Mouse (Mus musculus): ENCODE measurements around the gene Usp19. TPM values are rescaled to one million over a fixed set of nuclear protein-coding genes. Genes with fewer than 3 reads are reported as not detected.

The Usp19 gene
- total and polyA plus RNA-seq, 3 experiments: 44.7 to 197 (median 87.7) TPM

- Histone ChIP-seq H3K4me1 (ENCODE audit: insufficient read depth, low read depth, low read length) (peaks cover 21% of the 10 kb centered on the region), H3K4me3 (ENCODE audit: low read depth, low read length) (no peak overlapping the region), H3K9me3 (replicated peaks) (no peaks in the 10 kb centered on the region), H3K36me3 (replicated peaks) (no peaks in the 10 kb centered on the region), H3K27me3 (ENCODE audit: insufficient read depth, low read length) (peaks cover 83% of the 10 kb centered on the region)
- no peak for ATAC-seq (ENCODE audit: extremely low read depth, insufficient number of reproducible peaks, low FRiP score, poor library complexity, severe bottlenecking)
- no peak for TF ChIP-seq GATA2 (IDR thresholded peaks at IDR 0.05; ENCODE audit: borderline replicate concordance, low read depth, low read length)
- TF ChIP-seq CTCF (IDR thresholded peaks at IDR 0.05; ENCODE audit: low read depth, low read length): no peak
- TF ChIP-seq TAL1 (conservative IDR thresholded peaks at IDR 0.05; ENCODE audit: low read depth, low read length): no peak
- no peak for TF ChIP-seq GATA1 (IDR thresholded peaks at IDR 0.05; ENCODE audit: borderline replicate concordance, low read length)
- TF ChIP-seq POLR2AphosphoS5 (IDR thresholded peaks at IDR 0.05; ENCODE audit: insufficient replicate concordance, low read depth, low read length): no peak
- DNase-seq (ENCODE audit: low spot score): no peak
These were observed 6.4 kb upstream of the Usp19 start for GRCm38 (mm10) chr9:108484021-108484420.

- H3K4me3 ChIP-seq (ENCODE audit: low read depth, low read length): no peak overlapping the region
- H3K4me1 ChIP-seq (ENCODE audit: insufficient read depth, low read depth, low read length): peaks cover 25% of the 10 kb centered on the region
- H3K27me3 ChIP-seq (ENCODE audit: insufficient read depth, low read length): peaks cover 70% of the 10 kb centered on the region
- no peaks in the 10 kb centered on the region for H3K9me3 ChIP-seq (replicated peaks)
- no peak for TF ChIP-seq CTCF (IDR thresholded peaks at IDR 0.05; ENCODE audit: low read depth, low read length)
- no peak for TF ChIP-seq GATA1 (IDR thresholded peaks at IDR 0.05; ENCODE audit: borderline replicate concordance, low read length)
- no peak for TF ChIP-seq TAL1 (conservative IDR thresholded peaks at IDR 0.05; ENCODE audit: low read depth, low read length)
- no peak for TF ChIP-seq GATA2 (IDR thresholded peaks at IDR 0.05; ENCODE audit: borderline replicate concordance, low read depth, low read length)
- DNase-seq (ENCODE audit: low spot score): no peak
- ATAC-seq (ENCODE audit: extremely low read depth, insufficient number of reproducible peaks, low FRiP score, poor library complexity, severe bottlenecking): no peak
- no peaks in the 10 kb centered on the region for H3K36me3 ChIP-seq (replicated peaks)
These were observed 5.0 kb upstream of the Usp19 start for GRCm38 (mm10) chr9:108485301-108485875.

GRCm38 (mm10) chr9:108486973-108487530 is 3.4 kb upstream of the Usp19 start:
- TF ChIP-seq GATA1 (IDR thresholded peaks at IDR 0.05; ENCODE audit: borderline replicate concordance, low read length) (no peak), POLR2AphosphoS5 (IDR thresholded peaks at IDR 0.05; ENCODE audit: insufficient replicate concordance, low read depth, low read length) (no peak), CTCF (IDR thresholded peaks at IDR 0.05; ENCODE audit: low read depth, low read length) (no peak), GATA2 (IDR thresholded peaks at IDR 0.05; ENCODE audit: borderline replicate concordance, low read depth, low read length) (no peak), TAL1 (conservative IDR thresholded peaks at IDR 0.05; ENCODE audit: low read depth, low read length) (no peak)

GRCm38 (mm10) chr9:108488403-108488802 is 2.0 kb upstream of the Usp19 start:
- Histone ChIP-seq H3K36me3 (replicated peaks) (peaks cover 16% of the 10 kb centered on the region), H3K4me3 (ENCODE audit: low read depth, low read length) (no peak overlapping the region), H3K4me1 (ENCODE audit: insufficient read depth, low read depth, low read length) (peaks cover 39% of the 10 kb centered on the region), H3K27me3 (ENCODE audit: insufficient read depth, low read length) (peaks cover 44% of the 10 kb centered on the region), H3K9me3 (replicated peaks) (no peaks in the 10 kb centered on the region)
- ATAC-seq (ENCODE audit: extremely low read depth, insufficient number of reproducible peaks, low FRiP score, poor library complexity, severe bottlenecking) (no peak), DNase-seq (ENCODE audit: low spot score) (no peak)
- TF ChIP-seq GATA1 (IDR thresholded peaks at IDR 0.05; ENCODE audit: borderline replicate concordance, low read length) (no peak), CTCF (IDR thresholded peaks at IDR 0.05; ENCODE audit: low read depth, low read length) (no peak), TAL1 (conservative IDR thresholded peaks at IDR 0.05; ENCODE audit: low read depth, low read length) (no peak), GATA2 (IDR thresholded peaks at IDR 0.05; ENCODE audit: borderline replicate concordance, low read depth, low read length) (no peak), POLR2AphosphoS5 (IDR thresholded peaks at IDR 0.05; ENCODE audit: insufficient replicate concordance, low read depth, low read length) (no peak)

More at GRCm38 (mm10) chr9:108486973-108487530, 3.4 kb upstream of the Usp19 start:
- H3K4me3 ChIP-seq (ENCODE audit: low read depth, low read length): no peak overlapping the region
- H3K9me3 ChIP-seq (replicated peaks): no peaks in the 10 kb centered on the region
- ATAC-seq (ENCODE audit: extremely low read depth, insufficient number of reproducible peaks, low FRiP score, poor library complexity, severe bottlenecking) (no peak), DNase-seq (ENCODE audit: low spot score) (no peak)
- H3K27me3 ChIP-seq (ENCODE audit: insufficient read depth, low read length): peaks cover 57% of the 10 kb centered on the region
- H3K4me1 ChIP-seq (ENCODE audit: insufficient read depth, low read depth, low read length): peaks cover 28% of the 10 kb centered on the region
- peaks cover 3% of the 10 kb centered on the region for H3K36me3 ChIP-seq (replicated peaks)

GRCm38 (mm10) chr9:108489215-108489614 is 1.2 kb upstream of the Usp19 start:
- H3K27me3 ChIP-seq (ENCODE audit: insufficient read depth, low read length): peaks cover 36% of the 10 kb centered on the region
- no peak for ATAC-seq (ENCODE audit: extremely low read depth, insufficient number of reproducible peaks, low FRiP score, poor library complexity, severe bottlenecking)
- H3K36me3 ChIP-seq (replicated peaks): peaks cover 24% of the 10 kb centered on the region
- H3K4me1 ChIP-seq (ENCODE audit: insufficient read depth, low read depth, low read length): peaks cover 43% of the 10 kb centered on the region
- TF ChIP-seq TAL1 (conservative IDR thresholded peaks at IDR 0.05; ENCODE audit: low read depth, low read length): no peak
- no peak for TF ChIP-seq CTCF (IDR thresholded peaks at IDR 0.05; ENCODE audit: low read depth, low read length)
- no peak for TF ChIP-seq GATA1 (IDR thresholded peaks at IDR 0.05; ENCODE audit: borderline replicate concordance, low read length)
- TF ChIP-seq GATA2 (IDR thresholded peaks at IDR 0.05; ENCODE audit: borderline replicate concordance, low read depth, low read length): no peak
- no peak for TF ChIP-seq POLR2AphosphoS5 (IDR thresholded peaks at IDR 0.05; ENCODE audit: insufficient replicate concordance, low read depth, low read length)
- H3K9me3 ChIP-seq (replicated peaks): no peaks in the 10 kb centered on the region
- no peak for DNase-seq (ENCODE audit: low spot score)
- H3K4me3 ChIP-seq (ENCODE audit: low read depth, low read length): no peak overlapping the region

- Histone ChIP-seq H3K27me3 (ENCODE audit: insufficient read depth, low read length) (peaks cover 32% of the 10 kb centered on the region), H3K4me3 (ENCODE audit: low read depth, low read length) (peak overlapping the region; percentile 91), H3K36me3 (replicated peaks) (peaks cover 32% of the 10 kb centered on the region), H3K9me3 (replicated peaks) (no peaks in the 10 kb centered on the region), H3K4me1 (ENCODE audit: insufficient read depth, low read depth, low read length) (peaks cover 46% of the 10 kb centered on the region)
- no peak for ATAC-seq (ENCODE audit: extremely low read depth, insufficient number of reproducible peaks, low FRiP score, poor library complexity, severe bottlenecking)
- TF ChIP-seq CTCF (IDR thresholded peaks at IDR 0.05; ENCODE audit: low read depth, low read length) (no peak), GATA1 (IDR thresholded peaks at IDR 0.05; ENCODE audit: borderline replicate concordance, low read length) (no peak), TAL1 (conservative IDR thresholded peaks at IDR 0.05; ENCODE audit: low read depth, low read length) (no peak), GATA2 (IDR thresholded peaks at IDR 0.05; ENCODE audit: borderline replicate concordance, low read depth, low read length) (no peak), POLR2AphosphoS5 (IDR thresholded peaks at IDR 0.05; ENCODE audit: insufficient replicate concordance, low read depth, low read length) (no peak)
- no peak for DNase-seq (ENCODE audit: low spot score)
These were observed 472 bp upstream of the Usp19 start for GRCm38 (mm10) chr9:108489702-108490558.

Measured in G1E (cell line).